ENCODE assay signal across 17 mouse cellular contexts in genomic region chr11:11964729-11965128, GRCm38 (mm10).
DNase-seq lines count a peak whose midpoint lies in the region; ATAC-seq and TF ChIP-seq lines count a peak whose summit lies in the region.
"Had no signal": no experiment of that assay in that cellular context is flagged by ENCODE, and none has a peak within 500 bp of the region (broad histone marks: within the 10 kb centered on the region; RNA-seq: fewer than 3 reads in every experiment).

No protein-coding gene starts in this region.

- TF ChIP-seq CTCF in stomach, postnatal 0 days (IDR thresholded peaks at IDR 0.05; ENCODE audit: low read depth), result no peak
- TF ChIP-seq CTCF in heart, postnatal 0 days (IDR thresholded peaks at IDR 0.05; ENCODE audit: low read depth), result no peak

- no peak overlapping the region for H3K4me2 ChIP-seq in stomach, embryonic 15.5 days
- no peak overlapping the region for H3K4me2 ChIP-seq in stomach, postnatal 0 days (replicated peaks; ENCODE audit: low read depth)
- H3K4me2 ChIP-seq in heart, postnatal 0 days (ENCODE audit: low read depth, low read length), result no peak overlapping the region
- H3K4me2 ChIP-seq: midbrain, embryonic 11.5 days had no signal

- 0 out of 2 replicates have a peak overlapping the region, but pooled peaks have one; percentile 8 for H3K27ac ChIP-seq in stomach, embryonic 15.5 days
- H3K27ac ChIP-seq in stomach, postnatal 0 days (replicated peaks), result no peak overlapping the region
- peak overlapping the region; percentile 98 for H3K27ac ChIP-seq in heart, postnatal 0 days (ENCODE audit: low read depth)
- H3K27ac ChIP-seq: layer of hippocampus, adult 2 months had no signal

- no peak for TF ChIP-seq EP300 in stomach, postnatal 0 days (optimal IDR thresholded peaks at IDR 0.05)
- TF ChIP-seq EP300 in heart, postnatal 0 days (IDR thresholded peaks at IDR 0.05; ENCODE audit: low read depth), result no peak

- H3K4me1 ChIP-seq in stomach, embryonic 15.5 days, result peaks cover 39% of the 10 kb centered on the region
- peaks cover 5% of the 10 kb centered on the region for H3K4me1 ChIP-seq in stomach, postnatal 0 days (replicated peaks; ENCODE audit: control insufficient read depth, insufficient read depth)
- H3K4me1 ChIP-seq in heart, postnatal 0 days (ENCODE audit: control insufficient read depth, insufficient read depth), result peaks cover 71% of the 10 kb centered on the region

- WGBS in stomach, embryonic 15.5 days, result 87% methylated on average over 2 of the region's 2 CpGs
- 89% methylated on average over 2 of the region's 2 CpGs for WGBS in stomach, postnatal 0 days
- 55% methylated on average over 2 of the region's 2 CpGs for WGBS in heart, postnatal 0 days

- no peak overlapping the region for H3K4me3 ChIP-seq in stomach, embryonic 15.5 days (replicated peaks)
- H3K4me3 ChIP-seq in stomach, postnatal 0 days (ENCODE audit: low read depth, low read length), result no peak overlapping the region
- no peak overlapping the region for H3K4me3 ChIP-seq in heart, postnatal 0 days (ENCODE audit: low read depth, low read length)
- H3K4me3 ChIP-seq: erythroblast, embryonic 14.5 days; layer of hippocampus, adult 2 months had no signal

- intact Hi-C loops in heart, postnatal 10 days (cut with DNase I), result no loop called here

- 0 out of 2 replicates have a peak, but pooled peaks cover 6% of the 10 kb centered on the region for H3K36me3 ChIP-seq in stomach, embryonic 15.5 days
- H3K36me3 ChIP-seq in stomach, postnatal 0 days (ENCODE audit: control insufficient read depth, insufficient read depth, low read length), result no peaks in the 10 kb centered on the region
- peaks cover 26% of the 10 kb centered on the region for H3K36me3 ChIP-seq in heart, postnatal 0 days (replicated peaks; ENCODE audit: control insufficient read depth, insufficient read depth, low read length)

- H3K27me3 ChIP-seq in stomach, embryonic 15.5 days (replicated peaks), result no peaks in the 10 kb centered on the region
- H3K27me3 ChIP-seq in stomach, postnatal 0 days (ENCODE audit: control insufficient read depth, insufficient read depth, low read length), result no peaks in the 10 kb centered on the region
- no peaks in the 10 kb centered on the region for H3K27me3 ChIP-seq in heart, postnatal 0 days (ENCODE audit: control insufficient read depth, insufficient read depth, low read length)

- peak; percentile 53 to 68 for DNase-seq in heart, adult 18-20 months
- DNase-seq in heart, postnatal 10 days, result no peak
- DNase-seq in stomach, postnatal 0 days (ENCODE audit: low spot score), result no peak
- no peak for DNase-seq in heart, postnatal 0 days (ENCODE audit: low spot score)
- peak; percentile 57 for DNase-seq in skeletal muscle tissue, adult 2 months (ENCODE audit: low read depth, low spot score)
- no peak for DNase-seq in embryo, embryonic 10 days (ENCODE audit: low spot score)
- DNase-seq in right cerebral cortex, adult 18-20 months, result no peak
- DNase-seq: cerebellum, adult 11 months; forebrain, postnatal 0 days; kidney, adult 8-10 months; right cerebral cortex, postnatal 14 days; thymus, postnatal 14 days had no signal

- ATAC-seq in stomach, embryonic 15.5 days (ENCODE audit: insufficient read depth, low FRiP score, low read depth), result no peak
- ATAC-seq in stomach, postnatal 0 days (ENCODE audit: low FRiP score, low TSS enrichment), result no peak
- ATAC-seq in heart, postnatal 0 days (ENCODE audit: insufficient read depth, low read depth), result no peak
- ATAC-seq: forebrain, postnatal 0 days; lung, postnatal 0 days had no signal

- no peak overlapping the region for H3K9ac ChIP-seq in stomach, embryonic 15.5 days
- no peak overlapping the region for H3K9ac ChIP-seq in stomach, postnatal 0 days (ENCODE audit: low read length)
- H3K9ac ChIP-seq in heart, postnatal 0 days (replicated peaks; ENCODE audit: low read depth, low read length), result no peak overlapping the region
- H3K9ac ChIP-seq: forebrain, postnatal 0 days had no signal

- H3K9me3 ChIP-seq in stomach, embryonic 15.5 days, result no peaks in the 10 kb centered on the region
- H3K9me3 ChIP-seq in stomach, postnatal 0 days (ENCODE audit: control insufficient read depth, low read length), result no peaks in the 10 kb centered on the region
- no peaks in the 10 kb centered on the region for H3K9me3 ChIP-seq in heart, postnatal 0 days (replicated peaks; ENCODE audit: control insufficient read depth, low read length)

Comparison
In these comparisons a context has a peak if more than half of its experiments do, and no peak if none do; other contexts are left out.
1. DNase-seq: peak in heart, adult 18-20 months (2 of 2) and skeletal muscle tissue, adult 2 months (single experiment); none in heart, postnatal 10 days (0 of 2), stomach, postnatal 0 days (single experiment), heart, postnatal 0 days (single experiment), embryo, embryonic 10 days (single experiment) and right cerebral cortex, adult 18-20 months (single experiment).